Mouse (Mus musculus) liver, adult 2 months (tissue): ENCODE data around the gene Mrpl19. TPM values are rescaled to one million over a fixed set of nuclear protein-coding genes. Genes with fewer than 3 reads are reported as not detected.

Experiments
- DNase-seq: peaks from one replicate; pipeline ENCODE4 v3.0.0-alpha.2; 2011; ENCODE audit warnings: low read depth, low spot score; ENCODE audit errors: extremely low read depth
- H3K27ac ChIP-seq: fragments of 200-500 bp; replicated peaks from 2 replicates; pipeline ENCODE4 v1.5.1; 2012; ENCODE audit warnings: low read depth, mild to moderate bottlenecking, control low read depth, inconsistent platforms, low read length; ENCODE audit not compliant: insufficient read depth
- H3K27me3 ChIP-seq: fragments of 200-500 bp; 2 replicates; pipeline ENCODE4 v1.6.1; 2012; ENCODE audit warnings: mild to moderate bottlenecking, moderate library complexity, low read length, inconsistent platforms; ENCODE audit not compliant: control insufficient read depth, insufficient read depth
- H3K36me3 ChIP-seq: fragments of 200-500 bp; 2 replicates; pipeline ENCODE4 v1.6.1; 2012; ENCODE audit warnings: low read length, inconsistent platforms; ENCODE audit not compliant: control insufficient read depth, insufficient read depth
- H3K4me1 ChIP-seq: fragments of 200-500 bp; 2 replicates; pipeline ENCODE4 v1.6.1; 2011; ENCODE audit warnings: low read length; ENCODE audit not compliant: control insufficient read depth, insufficient read depth
- H3K4me3 ChIP-seq: fragments of 200-500 bp; 2 replicates; pipeline ENCODE4 v1.5.1; 2011; ENCODE audit warnings: low read depth, mild to moderate bottlenecking, control low read depth, low read length, moderate library complexity; ENCODE audit not compliant: insufficient read depth
- H3K79me2 ChIP-seq: fragments of 200-500 bp; 2 replicates; pipeline ENCODE4 v1.6.1; 2012; ENCODE audit warnings: inconsistent platforms, mild to moderate bottlenecking, low read length, moderate library complexity; ENCODE audit not compliant: control insufficient read depth, insufficient read depth
- H3K9ac ChIP-seq: fragments of 200-500 bp; 2 replicates; pipeline ENCODE4 v1.6.1; 2012; ENCODE audit warnings: low read depth, mild to moderate bottlenecking, control low read depth, inconsistent platforms, low read length
- CTCF ChIP-seq: fragments of 200-500 bp; IDR thresholded peaks from 2 replicates; pipeline ENCODE4 v1.5.1; 2011; ENCODE audit warnings: low read depth, low read length, control low read depth
- POLR2A ChIP-seq: fragments of 200-500 bp; IDR thresholded peaks from 2 replicates; pipeline ENCODE4 v1.6.1; 2011; ENCODE audit warnings: low read length, control low read depth; ENCODE audit not compliant: insufficient read depth; ENCODE audit errors: extremely low read depth
- WGBS: fragments of 180-500 bp; shearing (Covaris S2); methylation state at CpG from one replicate; pipeline ENCODE4 v1.1.7; 2018; 5-methylcytosine and 5-hydroxymethylcytosine counted together
- polyA plus RNA-seq: library from polyadenylated mRNA; depleted of rRNA; stranded (reverse); fragments of >200 nt; gene quantifications from 2 replicates; pipeline ENCODE4 v1.2.3, GENCODE M21; 2012
- total RNA-seq: library from RNA; depleted of rRNA; stranded (reverse); fragments of >200 nt; gene quantifications from 2 replicates; pipeline ENCODE4 v1.2.3, GENCODE M21; 2014

Mrpl19 gene
- total and polyA plus RNA-seq, 2 experiments: 2.4 to 3.7 TPM

DNA sequence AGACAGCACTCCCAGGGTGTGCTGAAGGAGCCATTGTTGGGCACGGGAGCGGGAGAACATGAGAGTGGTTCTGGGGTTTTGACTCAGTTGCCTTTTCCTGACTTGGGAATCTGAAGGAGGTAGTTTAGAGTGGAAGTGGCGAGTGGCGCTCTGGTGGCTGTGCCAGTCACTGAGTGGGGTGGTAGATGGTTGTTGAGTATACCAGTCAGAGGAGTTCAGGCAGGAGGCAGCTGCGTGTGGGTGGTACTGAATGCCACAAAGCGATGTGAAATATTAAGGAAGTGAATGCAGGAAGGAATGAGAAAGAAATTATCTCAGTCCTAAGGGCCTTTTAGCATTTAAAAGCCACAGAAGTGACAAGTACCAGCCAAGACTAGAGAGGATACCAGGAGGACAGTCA, 18.9 kb downstream of the Mrpl19 start:
- Histone ChIP-seq H3K36me3 (peaks cover 72% of the 10 kb centered on the region), H3K4me1 (no peaks in the 10 kb centered on the region), H3K4me3 (no peak overlapping the region), H3K79me2 (no peaks in the 10 kb centered on the region), H3K9ac (no peak overlapping the region), H3K27me3 (no peaks in the 10 kb centered on the region), H3K27ac (no peak overlapping the region)
- DNase-seq: no peak
- TF ChIP-seq CTCF (no peak), POLR2A (no peak)
- WGBS: 94% methylated on average over 6 of the region's 6 CpGs

DNA sequence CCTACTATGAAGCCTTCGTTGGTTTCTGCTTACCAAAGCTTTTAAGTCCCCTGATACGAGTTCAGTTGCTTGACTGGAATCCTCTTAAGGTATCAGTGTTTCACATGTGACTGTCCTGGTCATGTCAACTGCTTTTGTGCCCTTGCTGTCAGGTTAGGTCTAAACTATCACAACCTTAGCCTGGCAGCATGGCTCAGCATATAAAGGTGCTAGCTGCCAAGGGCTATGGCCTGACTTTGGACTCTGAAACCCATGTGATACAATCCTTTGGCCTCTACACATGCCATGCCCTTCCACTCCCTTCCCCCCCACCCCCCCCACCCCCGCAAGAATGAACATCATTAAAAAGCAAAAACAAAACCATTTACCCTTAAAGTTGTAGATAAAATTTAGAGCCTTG, 21.3 kb downstream of the Mrpl19 start:
- no peak overlapping the region for H3K4me3 ChIP-seq
- H3K9ac ChIP-seq: no peak overlapping the region
- H3K36me3 ChIP-seq: peaks cover 69% of the 10 kb centered on the region
- no peak overlapping the region for H3K27ac ChIP-seq
- 67% methylated on average over 3 of the region's 3 CpGs for WGBS
- peak; percentile 78 for DNase-seq
- H3K27me3 ChIP-seq: no peaks in the 10 kb centered on the region
- no peak for TF ChIP-seq CTCF
- TF ChIP-seq POLR2A: no peak
- H3K79me2 ChIP-seq: no peaks in the 10 kb centered on the region
- H3K4me1 ChIP-seq: no peaks in the 10 kb centered on the region

DNA sequence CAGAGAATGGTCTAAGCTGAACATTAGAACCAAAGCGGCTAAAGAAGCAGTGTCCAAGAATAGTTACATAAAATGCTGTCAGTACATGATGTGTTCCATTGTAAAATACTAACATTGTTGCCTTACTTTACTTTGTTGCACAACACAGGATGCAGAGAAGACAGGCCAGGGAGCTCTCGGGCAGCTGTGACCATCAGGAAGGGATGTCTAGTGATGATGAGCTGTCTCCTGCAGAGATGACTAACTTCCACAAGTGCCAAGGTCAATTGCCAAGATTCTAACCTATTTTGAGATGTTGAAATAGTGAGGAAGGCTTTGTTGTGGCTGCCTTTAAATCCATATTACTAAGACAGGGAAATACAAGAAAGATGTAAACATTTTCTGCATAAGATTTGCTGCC, 22.5 kb downstream of the Mrpl19 start:
- no peaks in the 10 kb centered on the region for H3K27me3 ChIP-seq
- 80% methylated on average over 2 of the region's 2 CpGs for WGBS
- DNase-seq: no peak

DNA sequence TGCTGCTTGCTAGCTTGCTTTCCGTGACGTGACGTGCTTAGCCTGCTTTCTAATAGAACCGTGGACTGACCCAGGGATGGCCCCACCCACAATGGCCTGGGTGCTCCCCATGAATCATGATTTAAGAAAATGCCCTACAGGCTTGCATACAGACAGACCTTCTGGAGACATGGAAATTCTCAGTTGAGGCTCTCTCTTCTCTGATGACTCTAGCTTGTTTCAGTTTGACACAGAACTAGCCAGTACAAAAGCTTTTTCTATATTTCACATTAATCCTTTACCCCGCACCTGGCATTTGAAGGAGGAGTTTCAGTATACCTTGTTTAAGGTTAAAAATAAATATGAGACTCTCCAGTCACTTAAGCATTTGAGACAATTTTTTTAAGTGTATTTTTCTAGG, 24.0 kb downstream of the Mrpl19 start:
- 95% methylated on average over 5 of the region's 5 CpGs for WGBS
- Histone ChIP-seq H3K27me3 (no peaks in the 10 kb centered on the region), H3K4me1 (no peaks in the 10 kb centered on the region), H3K4me3 (no peak overlapping the region), H3K9ac (no peak overlapping the region), H3K36me3 (peaks cover 58% of the 10 kb centered on the region), H3K79me2 (no peaks in the 10 kb centered on the region), H3K27ac (no peak overlapping the region)
- DNase-seq: no peak
- no peak for TF ChIP-seq CTCF
- TF ChIP-seq POLR2A: no peak

More for the DNA sequence above, 22.5 kb downstream of the Mrpl19 start:
- TF ChIP-seq CTCF: no peak
- no peak overlapping the region for H3K4me3 ChIP-seq
- no peaks in the 10 kb centered on the region for H3K79me2 ChIP-seq
- H3K36me3 ChIP-seq: peaks cover 62% of the 10 kb centered on the region
- H3K27ac ChIP-seq: no peak overlapping the region
- H3K9ac ChIP-seq: no peak overlapping the region
- H3K4me1 ChIP-seq: no peaks in the 10 kb centered on the region

DNA sequence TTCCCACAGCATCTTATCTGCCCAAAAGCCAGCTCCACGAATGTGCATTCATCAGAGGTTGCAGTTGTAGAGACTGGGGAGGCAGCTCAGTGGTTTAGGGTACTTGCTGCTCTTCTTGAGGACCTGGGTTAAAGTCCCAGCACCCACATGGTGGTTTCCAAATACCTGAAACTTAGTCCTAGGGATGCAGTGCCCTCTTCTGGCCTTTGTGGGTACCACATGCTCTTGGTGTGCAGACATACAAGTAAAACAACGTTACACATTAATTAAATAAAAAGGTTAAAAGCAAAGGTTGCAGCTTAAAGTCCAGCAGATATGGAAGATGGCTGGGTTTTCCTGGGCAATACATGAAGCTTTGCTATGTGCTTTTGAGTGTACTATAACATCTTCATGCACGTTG, 32.5 kb downstream of the Mrpl19 start:
- Histone ChIP-seq H3K27ac (no peak overlapping the region), H3K36me3 (peaks cover 61% of the 10 kb centered on the region), H3K4me1 (no peaks in the 10 kb centered on the region), H3K4me3 (no peak overlapping the region), H3K9ac (no peak overlapping the region), H3K27me3 (no peaks in the 10 kb centered on the region), H3K79me2 (no peaks in the 10 kb centered on the region; the same call in 1 of the 2 replicates)
- TF ChIP-seq CTCF: no peak
- no peak for TF ChIP-seq POLR2A
- no peak for DNase-seq
- 93% methylated on average over 3 of the region's 3 CpGs for WGBS

DNA sequence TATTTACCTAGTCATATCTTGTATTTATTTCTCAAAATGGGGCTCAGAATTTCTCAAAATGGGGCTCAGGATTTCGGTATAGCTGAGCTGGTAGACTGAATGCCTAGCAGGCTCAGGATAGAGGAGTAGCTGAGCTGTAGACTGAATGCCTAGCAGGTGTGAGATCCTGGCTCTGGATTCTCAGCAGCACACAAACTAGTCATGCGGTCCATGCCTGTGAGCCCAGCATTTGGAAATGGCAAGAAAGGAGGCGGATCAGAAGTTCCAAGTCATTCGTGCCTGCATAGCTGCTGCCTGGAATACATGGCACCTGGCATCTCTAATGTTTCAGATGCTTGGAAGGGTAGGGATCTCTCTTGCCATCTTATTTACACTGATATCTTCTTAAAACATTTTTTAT, 36.4 kb downstream of the Mrpl19 start:
- Histone ChIP-seq H3K4me1 (no peaks in the 10 kb centered on the region), H3K27me3 (no peaks in the 10 kb centered on the region), H3K9ac (no peak overlapping the region), H3K4me3 (no peak overlapping the region), H3K79me2 (no peaks in the 10 kb centered on the region; the same call in 1 of the 2 replicates), H3K27ac (no peak overlapping the region), H3K36me3 (peaks cover 46% of the 10 kb centered on the region)
- DNase-seq: no peak
- TF ChIP-seq POLR2A (no peak), CTCF (no peak)
- WGBS: 94% methylated on average over 4 of the region's 4 CpGs
